Mouse (Mus musculus): Measurements from ENCODE around the gene 4930404H24Rik. TPM values are rescaled to one million over a fixed set of nuclear protein-coding genes. Genes with fewer than 3 reads are reported as not detected.

4930404H24Rik gene
- total RNA-seq, 1 experiment = not detected

DNA sequence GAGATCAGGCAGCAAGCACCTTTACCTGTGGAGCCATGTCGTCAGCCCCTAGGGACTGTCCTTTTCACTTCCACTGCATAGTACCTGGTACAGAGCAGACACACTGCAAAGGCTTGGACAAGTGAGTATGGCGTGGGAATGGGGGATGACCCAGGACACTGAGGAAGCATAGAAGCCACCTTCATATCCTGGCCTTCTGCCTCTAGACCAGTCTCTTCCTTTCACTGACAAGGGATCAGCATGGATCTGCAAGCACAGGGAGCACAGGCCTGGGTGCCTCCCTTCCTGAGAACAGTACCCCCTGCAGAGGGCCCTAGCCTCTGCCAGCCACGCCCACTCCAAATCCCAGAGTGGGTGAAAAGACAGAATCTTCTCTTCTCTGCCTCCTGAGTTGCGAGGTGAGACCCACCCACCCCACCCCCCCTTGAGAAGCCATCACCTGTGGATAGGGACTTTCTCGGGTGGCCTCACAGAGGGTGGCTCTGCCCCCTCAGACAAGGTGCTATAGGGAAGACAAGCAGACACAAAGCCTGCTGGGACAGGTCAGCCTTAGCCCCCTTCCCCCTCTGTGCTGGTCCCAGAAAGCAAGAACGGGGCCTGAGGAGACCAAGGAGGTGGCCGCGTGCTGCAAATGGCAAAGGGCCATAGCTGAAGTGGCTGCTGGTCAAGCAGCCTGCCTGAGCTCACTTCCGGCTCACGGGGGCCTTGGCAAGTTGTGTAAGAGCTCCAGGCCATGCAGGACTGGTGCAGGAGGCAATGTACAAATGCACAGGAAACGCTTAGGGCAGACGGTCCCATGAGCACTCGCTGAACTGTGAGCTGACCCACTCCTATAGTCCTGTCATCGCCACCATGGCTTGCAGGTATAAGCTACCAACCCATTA, 22.1 kb downstream of the 4930404H24Rik start:
- Histone ChIP-seq H3K9ac (ENCODE audit: insufficient read depth, low read depth, low read length, poor library complexity, severe bottlenecking) (no peak overlapping the region), H3K27ac (ENCODE audit: insufficient read depth, low read depth, low read length, poor library complexity, severe bottlenecking) (no peak overlapping the region), H3K36me3 (ENCODE audit: control insufficient read depth, insufficient read depth, low read length, poor library complexity, severe bottlenecking) (no peaks in the 10 kb centered on the region), H3K4me3 (ENCODE audit: insufficient read depth in 1 of 2, low read depth in 1 of 2, low read length in 2 of 2, poor library complexity in 1 of 2, severe bottlenecking in 1 of 2) (no peak overlapping the region), H3K9me3 (ENCODE audit: control insufficient read depth, insufficient read depth, low read depth, low read length) (no peaks in the 10 kb centered on the region), H3K4me1 (ENCODE audit: control insufficient read depth in 2 of 2, insufficient read depth in 2 of 2, low read length in 2 of 2, poor library complexity in 1 of 2) (peaks cover 2 to 25% of the 10 kb centered on the region in 2 experiments; a peak in 2 of 4 replicates)
- TF ChIP-seq ZNF384 (IDR thresholded peaks at IDR 0.05; ENCODE audit: low read depth, low read length) (no peak), HCFC1 (IDR thresholded peaks at IDR 0.05; ENCODE audit: borderline replicate concordance, insufficient read depth, low read length) (no peak), MAFK (IDR thresholded peaks at IDR 0.05; ENCODE audit: insufficient read depth, low read depth, low read length) (no peak), CHD2 (IDR thresholded peaks at IDR 0.05; ENCODE audit: low read depth, low read length) (no peak), ZC3H11A (IDR thresholded peaks at IDR 0.05; ENCODE audit: borderline replicate concordance, low read depth, low read length) (no peak)
- in situ Hi-C loops (cut with MboI; ENCODE audit: low sequenced_read_pairs in 2 of 2, unreplicated experiment in 2 of 2) = no loop called here
- no peak for DNase-seq (ENCODE audit: low read depth, low spot score)

DNA sequence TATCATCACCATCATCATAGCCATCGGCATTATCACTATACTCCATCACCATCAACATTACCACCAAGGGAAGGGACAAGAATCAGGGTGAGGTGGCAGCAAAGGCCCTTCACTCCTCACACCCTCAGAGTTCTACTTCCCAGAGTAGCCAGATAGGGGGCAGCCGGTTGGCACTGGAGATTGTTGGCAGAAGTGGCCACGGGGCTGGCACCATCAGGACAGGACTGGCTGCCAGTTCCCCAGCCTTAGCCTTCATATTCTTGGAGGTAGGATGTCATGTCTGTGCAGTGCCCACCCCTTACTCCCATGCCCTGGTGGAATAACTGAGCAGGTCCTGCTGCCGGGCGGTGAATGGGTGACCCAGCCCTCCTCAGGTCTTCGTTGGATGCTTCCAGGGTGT, 23.0 kb downstream of the 4930404H24Rik start:
- Histone ChIP-seq H3K4me1 (ENCODE audit: control insufficient read depth in 2 of 2, insufficient read depth in 2 of 2, low read length in 2 of 2, poor library complexity in 1 of 2) (peaks cover 1 to 31% of the 10 kb centered on the region in 2 experiments; a peak in 3 of 4 replicates), H3K9me3 (ENCODE audit: control insufficient read depth, insufficient read depth, low read depth, low read length) (no peaks in the 10 kb centered on the region), H3K36me3 (ENCODE audit: control insufficient read depth, insufficient read depth, low read length, poor library complexity, severe bottlenecking) (no peaks in the 10 kb centered on the region), H3K9ac (ENCODE audit: insufficient read depth, low read depth, low read length, poor library complexity, severe bottlenecking) (no peak overlapping the region), H3K27ac (ENCODE audit: insufficient read depth, low read depth, low read length, poor library complexity, severe bottlenecking) (no peak overlapping the region), H3K4me3 (ENCODE audit: insufficient read depth in 1 of 2, low read depth in 1 of 2, low read length in 2 of 2, poor library complexity in 1 of 2, severe bottlenecking in 1 of 2) (no peak overlapping the region)
- in situ Hi-C loops (cut with MboI; ENCODE audit: low sequenced_read_pairs in 2 of 2, unreplicated experiment in 2 of 2) = no loop called here
- DNase-seq (ENCODE audit: low read depth, low spot score) = no peak
- no peak for TF ChIP-seq ZC3H11A (IDR thresholded peaks at IDR 0.05; ENCODE audit: borderline replicate concordance, low read depth, low read length)
- no peak for TF ChIP-seq MAFK (IDR thresholded peaks at IDR 0.05; ENCODE audit: insufficient read depth, low read depth, low read length)
- TF ChIP-seq CHD2 (IDR thresholded peaks at IDR 0.05; ENCODE audit: low read depth, low read length) = no peak
- TF ChIP-seq ZNF384 (IDR thresholded peaks at IDR 0.05; ENCODE audit: low read depth, low read length) = no peak
- no peak for TF ChIP-seq HCFC1 (IDR thresholded peaks at IDR 0.05; ENCODE audit: borderline replicate concordance, insufficient read depth, low read length)

- TF ChIP-seq ZC3H11A (IDR thresholded peaks at IDR 0.05; ENCODE audit: borderline replicate concordance, low read depth, low read length) (no peak), MAFK (IDR thresholded peaks at IDR 0.05; ENCODE audit: insufficient read depth, low read depth, low read length) (no peak), HCFC1 (IDR thresholded peaks at IDR 0.05; ENCODE audit: borderline replicate concordance, insufficient read depth, low read length) (no peak), ZNF384 (IDR thresholded peaks at IDR 0.05; ENCODE audit: low read depth, low read length) (no peak), CHD2 (IDR thresholded peaks at IDR 0.05; ENCODE audit: low read depth, low read length) (no peak)
- in situ Hi-C loops (cut with MboI; ENCODE audit: low sequenced_read_pairs in 2 of 2, unreplicated experiment in 2 of 2) = no loop called here
- Histone ChIP-seq H3K36me3 (ENCODE audit: control insufficient read depth, insufficient read depth, low read length, poor library complexity, severe bottlenecking) (no peaks in the 10 kb centered on the region), H3K9ac (ENCODE audit: insufficient read depth, low read depth, low read length, poor library complexity, severe bottlenecking) (no peak overlapping the region), H3K4me3 (ENCODE audit: insufficient read depth in 1 of 2, low read depth in 1 of 2, low read length in 2 of 2, poor library complexity in 1 of 2, severe bottlenecking in 1 of 2) (no peak overlapping the region), H3K4me1 (ENCODE audit: control insufficient read depth in 2 of 2, insufficient read depth in 2 of 2, low read length in 2 of 2, poor library complexity in 1 of 2) (peaks cover 2 to 30% of the 10 kb centered on the region in 2 experiments; a peak in 3 of 4 replicates), H3K9me3 (ENCODE audit: control insufficient read depth, insufficient read depth, low read depth, low read length) (no peaks in the 10 kb centered on the region), H3K27ac (ENCODE audit: insufficient read depth, low read depth, low read length, poor library complexity, severe bottlenecking) (no peak overlapping the region)
- no peak for DNase-seq (ENCODE audit: low read depth, low spot score)
Observed at GRCm38 (mm10) chr2:153516961-153517360, 24.4 kb downstream of the 4930404H24Rik start.

DNA sequence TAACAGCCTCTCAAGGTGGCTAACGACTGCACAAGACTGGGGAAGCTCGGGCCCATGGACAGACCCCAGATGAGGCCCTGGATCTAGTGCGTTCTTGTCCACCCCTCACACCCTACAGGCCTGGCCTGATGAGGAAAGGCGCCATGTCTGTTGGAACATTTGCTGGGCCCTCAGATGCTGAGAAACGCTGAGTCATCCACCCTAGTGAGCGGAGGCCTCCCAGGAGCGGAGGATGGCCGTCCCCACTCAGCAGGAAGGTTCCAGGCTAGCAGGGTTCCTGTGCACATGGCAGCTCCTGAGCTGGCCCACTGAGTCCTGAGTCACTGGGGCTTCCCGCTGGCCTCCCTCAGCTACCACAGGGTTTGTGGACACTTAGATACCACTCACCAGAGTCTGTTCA, 27.5 kb downstream of the 4930404H24Rik start:
- Histone ChIP-seq H3K4me3 (ENCODE audit: insufficient read depth in 1 of 2, low read depth in 1 of 2, low read length in 2 of 2, poor library complexity in 1 of 2, severe bottlenecking in 1 of 2) (no peak overlapping the region), H3K27ac (ENCODE audit: insufficient read depth, low read depth, low read length, poor library complexity, severe bottlenecking) (no peak overlapping the region), H3K9ac (ENCODE audit: insufficient read depth, low read depth, low read length, poor library complexity, severe bottlenecking) (peak overlapping the region; percentile 41; the same call in 1 of the 2 replicates), H3K36me3 (ENCODE audit: control insufficient read depth, insufficient read depth, low read length, poor library complexity, severe bottlenecking) (no peaks in the 10 kb centered on the region), H3K9me3 (ENCODE audit: control insufficient read depth, insufficient read depth, low read depth, low read length) (no peaks in the 10 kb centered on the region), H3K4me1 (ENCODE audit: control insufficient read depth in 2 of 2, insufficient read depth in 2 of 2, low read length in 2 of 2, poor library complexity in 1 of 2) (peaks cover 2 to 37% of the 10 kb centered on the region in 2 experiments; a peak in 3 of 4 replicates)
- DNase-seq (ENCODE audit: low read depth, low spot score) = no peak
- TF ChIP-seq MAFK (IDR thresholded peaks at IDR 0.05; ENCODE audit: insufficient read depth, low read depth, low read length) (peak; percentile 78), ZNF384 (IDR thresholded peaks at IDR 0.05; ENCODE audit: low read depth, low read length) (no peak)
- in situ Hi-C loops (cut with MboI; ENCODE audit: low sequenced_read_pairs in 2 of 2, unreplicated experiment in 2 of 2) = no loop called here
